16 mouse cellular contexts compared by ENCODE assay signal in the genomic region with DNA sequence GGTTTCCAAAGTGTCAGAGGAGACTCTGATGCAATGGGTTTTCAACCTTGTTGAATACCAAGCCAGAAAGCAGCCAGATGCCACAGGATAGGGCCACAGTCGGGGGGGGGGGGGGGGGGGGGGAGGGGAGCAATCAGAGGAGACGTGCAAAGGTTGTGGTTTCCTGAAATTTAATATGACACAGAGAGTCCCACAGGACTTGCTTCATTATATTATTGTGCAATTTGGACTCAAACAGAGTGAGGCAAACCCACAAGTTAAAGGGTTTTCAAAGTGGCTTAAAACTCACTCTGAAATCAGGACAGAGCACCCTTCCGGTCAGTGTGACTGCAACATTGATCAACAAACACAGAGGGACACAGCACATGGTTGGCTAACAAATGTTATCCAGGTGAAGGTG.
A peak's percentile ranks its signal among the peaks of the same experiment; 100 is the strongest.
DNase-seq lines count a peak whose midpoint lies in the region; ATAC-seq and TF ChIP-seq lines count a peak whose summit lies in the region.
"Had no signal": no experiment of that assay in that cellular context is flagged by ENCODE, and none has a peak within 500 bp of the region (broad histone marks: within the 10 kb centered on the region; RNA-seq: fewer than 3 reads in every experiment).

No protein-coding gene starts in this region.

- no peaks in the 10 kb centered on the region for H3K36me3 ChIP-seq in lung, postnatal 0 days (ENCODE audit: insufficient read depth, low read length)
- no peaks in the 10 kb centered on the region for H3K36me3 ChIP-seq in liver, adult 2 months (ENCODE audit: control insufficient read depth, insufficient read depth, low read length)
- H3K36me3 ChIP-seq: embryonic facial prominence, embryonic 13.5 days; forebrain, embryonic 12.5 days; limb, embryonic 10.5 days had no signal

- no peaks in the 10 kb centered on the region for H3K79me2 ChIP-seq in liver, adult 2 months (ENCODE audit: control insufficient read depth, insufficient read depth, low read length)

- TF ChIP-seq POLR2A in liver, adult 2 months (IDR thresholded peaks at IDR 0.05; ENCODE audit: extremely low read depth, insufficient read depth, low read length) = no peak

- H3K9ac ChIP-seq in lung, postnatal 0 days (replicated peaks; ENCODE audit: low read depth) = no peak overlapping the region
- no peak overlapping the region for H3K9ac ChIP-seq in liver, adult 2 months (ENCODE audit: low read depth, low read length)
- H3K9ac ChIP-seq: embryonic facial prominence, embryonic 13.5 days; forebrain, embryonic 12.5 days had no signal

- DNase-seq in lung, postnatal 0 days (ENCODE audit: low spot score) = peak; percentile 65
- no peak for DNase-seq in lung, postnatal 14 days
- DNase-seq in NIH3T3 (ENCODE audit: low read depth) = peak; percentile 82
- peak; percentile 99 for DNase-seq in liver, adult 2 months (ENCODE audit: extremely low read depth, low read depth, low spot score)
- no peak for DNase-seq in kidney, postnatal 25 days
- no peak for DNase-seq in thymus, postnatal 4 days
- DNase-seq in yolk sac, embryonic 10.5 days (ENCODE audit: low spot score) = no peak
- DNase-seq: adrenal gland, adult 8-10 months; cerebellum, postnatal 14 days; layer of hippocampus, postnatal 36 days; thymus, adult 2 months had no signal

- peak overlapping the region; percentile 11; the same call in 1 of the 2 replicates for H3K27ac ChIP-seq in lung, postnatal 0 days (ENCODE audit: low read length)
- peak overlapping the region; percentile 87 for H3K27ac ChIP-seq in liver, adult 2 months (replicated peaks; ENCODE audit: insufficient read depth, low read depth, low read length)
- H3K27ac ChIP-seq: embryonic facial prominence, embryonic 13.5 days; forebrain, embryonic 12.5 days; limb, embryonic 10.5 days had no signal

- peak; percentile 27; the same call in 1 of the 2 replicates for TF ChIP-seq EP300 in lung, postnatal 0 days (IDR thresholded peaks at IDR 0.05)

- no peaks in the 10 kb centered on the region for H3K4me1 ChIP-seq in lung, postnatal 0 days (ENCODE audit: insufficient read depth, low read depth, low read length)
- H3K4me1 ChIP-seq in liver, adult 2 months (ENCODE audit: control insufficient read depth, insufficient read depth, low read length) = peaks cover 9% of the 10 kb centered on the region
- H3K4me1 ChIP-seq: forebrain, embryonic 12.5 days had no signal

- peak; percentile 67 for ATAC-seq in lung, postnatal 0 days
- peak; percentile 87 for ATAC-seq in monocyte, adult 5-6 weeks (replicated peaks; ENCODE audit: insufficient number of reproducible peaks, low FRiP score, low TSS enrichment, poor library complexity, severe bottlenecking)
- ATAC-seq: inflammation-experienced regulatory T-cells, adult 6 months had no signal

- 24% methylated on average over 3 of the region's 3 CpGs for WGBS in lung, postnatal 0 days
- 13% methylated on average over 3 of the region's 3 CpGs for WGBS in liver, adult 2 months

- no peak for TF ChIP-seq CTCF in lung, postnatal 0 days (IDR thresholded peaks at IDR 0.05)
- TF ChIP-seq CTCF in liver, adult 2 months (IDR thresholded peaks at IDR 0.05; ENCODE audit: low read depth, low read length) = no peak

- H3K9me3 ChIP-seq in lung, postnatal 0 days (ENCODE audit: low read length) = no peaks in the 10 kb centered on the region
- H3K9me3 ChIP-seq: embryonic facial prominence, embryonic 13.5 days; forebrain, embryonic 12.5 days; limb, embryonic 10.5 days had no signal

- H3K4me3 ChIP-seq in lung, postnatal 0 days (ENCODE audit: low read depth, low read length) = no peak overlapping the region
- no peak overlapping the region for H3K4me3 ChIP-seq in liver, adult 2 months (ENCODE audit: insufficient read depth, low read depth, low read length)
- H3K4me3 ChIP-seq: embryonic facial prominence, embryonic 13.5 days; forebrain, embryonic 12.5 days; limb, embryonic 10.5 days had no signal

- H3K4me2 ChIP-seq in lung, postnatal 0 days (replicated peaks; ENCODE audit: low read depth, low read length) = no peak overlapping the region
- H3K4me2 ChIP-seq: embryonic facial prominence, embryonic 13.5 days; forebrain, embryonic 12.5 days had no signal

- H3K27me3 ChIP-seq in lung, postnatal 0 days (replicated peaks; ENCODE audit: insufficient read depth, low read length) = no peaks in the 10 kb centered on the region
- H3K27me3 ChIP-seq in liver, adult 2 months (ENCODE audit: control insufficient read depth, insufficient read depth, low read length) = no peaks in the 10 kb centered on the region
- H3K27me3 ChIP-seq: embryonic facial prominence, embryonic 13.5 days; forebrain, embryonic 12.5 days had no signal

Comparison
In these comparisons a context has a peak if more than half of its experiments do, and no peak if none do; other contexts are left out.
1. DNase-seq: peak in lung, postnatal 0 days (single experiment), NIH3T3 (single experiment) and liver, adult 2 months (single experiment); none in lung, postnatal 14 days (single experiment), kidney, postnatal 25 days (0 of 2), thymus, postnatal 4 days (single experiment) and yolk sac, embryonic 10.5 days (single experiment).